Mouse (Mus musculus) intestine, embryonic 16.5 days (tissue): ENCODE results near the gene Nf1. TPM values are rescaled to one million over a fixed set of nuclear protein-coding genes. Genes with fewer than 3 reads are reported as not detected.

Source experiments
- ATAC-seq: fragments of 200-750 bp; cut with Nextera tagmentation; 2 replicates; pipeline ENCODE4 v1.8.0; 2017; ENCODE audit warnings: moderate TSS enrichment, moderate library complexity
- H3K27ac ChIP-seq: fragments of 300-500 bp; sonication (generic); 2 replicates; pipeline ENCODE4 v1.5.1; 2014; ENCODE audit warnings: mild to moderate bottlenecking, low read length
- H3K27me3 ChIP-seq: fragments of 300-500 bp; sonication (generic); replicated peaks from 2 replicates; pipeline ENCODE4 v1.6.1; 2014; ENCODE audit warnings: low read length, control low read depth, mixed read lengths; ENCODE audit not compliant: control insufficient read depth, insufficient read depth
- H3K36me3 ChIP-seq: fragments of 300-500 bp; sonication (generic); 2 replicates; pipeline ENCODE4 v1.6.1; 2014; ENCODE audit warnings: low read length, control low read depth; ENCODE audit not compliant: control insufficient read depth, insufficient read depth
- H3K4me1 ChIP-seq: fragments of 300-500 bp; sonication (generic); 2 replicates; pipeline ENCODE4 v1.6.1; 2014; ENCODE audit warnings: low read length, control low read depth, mixed read lengths; ENCODE audit not compliant: control insufficient read depth, insufficient read depth
- H3K4me2 ChIP-seq: fragments of 300-500 bp; sonication (generic); 2 replicates; pipeline ENCODE4 v1.6.1; 2014; ENCODE audit warnings: low read depth, low read length, control low read depth
- H3K4me3 ChIP-seq: fragments of 300-500 bp; sonication (generic); 2 replicates; pipeline ENCODE4 v1.5.1; 2014; ENCODE audit warnings: mild to moderate bottlenecking, low read length
- H3K9ac ChIP-seq: fragments of 300-500 bp; sonication (generic); 2 replicates; pipeline ENCODE4 v1.6.1; 2014; ENCODE audit warnings: low read depth, low read length
- H3K9me3 ChIP-seq: fragments of 300-500 bp; sonication (generic); 2 replicates; pipeline ENCODE4 v1.6.1; 2016; ENCODE audit warnings: low read length, control low read depth; ENCODE audit not compliant: control insufficient read depth
- WGBS: fragments of 180-500 bp; shearing (Covaris S2); extraction: QIAGEN DNeasy Blood & Tissue Kit; methylation state at CpG from one replicate; pipeline ENCODE4 v1.1.7; 2014; 5-methylcytosine and 5-hydroxymethylcytosine counted together
- polyA plus RNA-seq: library from polyadenylated mRNA; unstranded; fragments of >200 nt; fragmentation: Nextera tagmentation; extraction: Ambion mirVana; gene quantifications from 2 replicates; pipeline ENCODE4 v1.2.1, GENCODE M21; 2015

Gene Nf1
- polyA plus RNA-seq, 1 experiment from 2014 or later, result 3.0 TPM

- 0 out of 2 replicates have a peak overlapping the region, but pooled peaks have one; percentile 41 for H3K27ac ChIP-seq
- no peak overlapping the region for H3K9ac ChIP-seq
- H3K27me3 ChIP-seq, result no peaks in the 10 kb centered on the region
- H3K36me3 ChIP-seq, result no peaks in the 10 kb centered on the region
- H3K4me3 ChIP-seq, result no peak overlapping the region
- WGBS, result 74% methylated on average over 7 of the region's 7 CpGs
- ATAC-seq, result no peak
- no peaks in the 10 kb centered on the region for H3K9me3 ChIP-seq
- no peak overlapping the region for H3K4me2 ChIP-seq
- H3K4me1 ChIP-seq, result no peaks in the 10 kb centered on the region
Observed at GRCm38 (mm10) chr11:79483876-79484528, 144.5 kb downstream of the Nf1 start.

GRCm38 (mm10) chr11:79484721-79485120 lies 145.2 kb downstream of the Nf1 start:
- Histone ChIP-seq H3K9me3 (no peaks in the 10 kb centered on the region), H3K36me3 (no peaks in the 10 kb centered on the region), H3K4me2 (no peak overlapping the region), H3K4me3 (no peak overlapping the region), H3K9ac (no peak overlapping the region), H3K4me1 (0 out of 2 replicates have a peak, but pooled peaks cover 3% of the 10 kb centered on the region), H3K27ac (no peak overlapping the region), H3K27me3 (no peaks in the 10 kb centered on the region)
- ATAC-seq, result no peak

DNA sequence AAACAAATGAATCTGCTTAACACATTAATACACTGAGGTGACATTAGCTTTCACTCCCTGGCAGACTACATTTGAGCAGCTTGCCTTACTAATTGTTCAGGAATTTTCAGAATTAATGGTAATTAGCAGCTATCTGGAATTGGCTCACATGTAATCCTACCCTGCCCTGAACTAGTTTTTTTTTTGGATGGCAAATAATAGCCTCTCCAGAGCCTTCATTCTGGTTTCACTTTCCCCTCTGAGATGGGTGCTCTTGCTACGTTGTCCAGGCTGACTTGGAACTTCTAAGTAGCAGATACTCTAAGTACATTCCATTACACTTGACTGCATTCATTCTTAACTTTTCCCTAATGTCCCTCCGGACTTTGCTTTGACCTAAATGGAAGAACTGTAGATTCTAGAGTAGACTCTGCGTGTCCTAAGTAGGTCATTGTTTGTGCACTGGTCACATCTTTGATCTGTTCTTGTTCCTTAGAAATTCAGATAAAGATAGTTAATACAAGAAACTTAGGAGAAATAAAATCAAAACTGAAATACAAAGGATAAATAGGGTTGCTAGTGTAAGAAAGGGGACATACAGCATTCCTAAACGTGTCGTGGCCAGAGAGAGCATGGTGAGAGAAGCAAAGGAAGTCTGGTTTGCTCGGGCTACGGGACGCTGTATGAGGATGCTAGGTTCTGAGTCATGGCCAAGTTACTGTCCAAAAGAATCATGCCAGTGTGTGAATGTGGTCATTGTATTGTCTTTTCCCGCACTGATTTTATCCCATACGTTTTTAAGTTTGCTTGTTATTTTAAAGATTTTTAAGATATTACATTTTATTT lies 155.7 kb downstream of the Nf1 start:
- Histone ChIP-seq H3K36me3 (no peaks in the 10 kb centered on the region), H3K9me3 (no peaks in the 10 kb centered on the region), H3K27ac (no peak overlapping the region), H3K4me1 (no peaks in the 10 kb centered on the region), H3K4me2 (no peak overlapping the region), H3K9ac (no peak overlapping the region), H3K27me3 (no peaks in the 10 kb centered on the region), H3K4me3 (no peak overlapping the region)
- ATAC-seq, result no peak
- WGBS, result 79% methylated on average over 10 of the region's 10 CpGs

DNA sequence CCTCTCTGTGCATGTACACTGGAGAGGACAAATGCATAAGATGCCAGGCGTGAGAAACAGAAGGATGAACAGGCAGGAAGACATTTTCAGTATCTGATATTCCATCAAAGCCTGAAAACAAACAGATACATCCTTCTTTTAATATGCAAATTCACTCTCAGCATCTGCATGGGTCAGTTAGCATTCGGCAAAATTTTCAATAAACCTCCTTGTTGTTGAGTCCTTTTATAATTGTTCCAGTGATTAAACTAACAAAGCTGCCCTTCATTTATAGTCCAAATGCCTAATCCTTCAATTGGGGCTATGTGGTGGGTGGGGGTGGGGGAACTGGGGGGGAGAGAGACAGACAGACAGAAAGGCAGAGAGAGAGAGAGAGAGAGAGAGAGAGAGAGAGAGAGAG lies 163.4 kb downstream of the Nf1 start:
- Histone ChIP-seq H3K4me3 (no peak overlapping the region), H3K9ac (no peak overlapping the region), H3K4me2 (no peak overlapping the region), H3K36me3 (0 out of 2 replicates have a peak, but pooled peaks cover 3% of the 10 kb centered on the region), H3K9me3 (no peaks in the 10 kb centered on the region), H3K27me3 (no peaks in the 10 kb centered on the region), H3K27ac (no peak overlapping the region), H3K4me1 (no peaks in the 10 kb centered on the region)
- 78% methylated on average over 2 of the region's 2 CpGs for WGBS
- no peak for ATAC-seq

- H3K4me3 ChIP-seq, result no peak within 1 kb of the TSS
- no peak within 1 kb of the TSS for H3K4me2 ChIP-seq
- ATAC-seq, result no peak
- H3K27ac ChIP-seq, result no peak within 1 kb of the TSS
- no peaks in the 10 kb centered on the region for H3K4me1 ChIP-seq
- 57% methylated on average over 8 of the region's 8 CpGs for WGBS
- H3K9me3 ChIP-seq, result no peaks in the 10 kb centered on the region
- H3K9ac ChIP-seq, result no peak within 1 kb of the TSS
- no peaks in the 10 kb centered on the region for H3K27me3 ChIP-seq
- H3K36me3 ChIP-seq, result 0 out of 2 replicates have a peak, but pooled peaks cover 3% of the 10 kb centered on the region
Observed at GRCm38 (mm10) chr11:79503845-79504244, 164.4 kb downstream of the Nf1 start, which contains the start of gene Omg. Gene Omg (minus strand): TSS chr11:79504084.

DNA sequence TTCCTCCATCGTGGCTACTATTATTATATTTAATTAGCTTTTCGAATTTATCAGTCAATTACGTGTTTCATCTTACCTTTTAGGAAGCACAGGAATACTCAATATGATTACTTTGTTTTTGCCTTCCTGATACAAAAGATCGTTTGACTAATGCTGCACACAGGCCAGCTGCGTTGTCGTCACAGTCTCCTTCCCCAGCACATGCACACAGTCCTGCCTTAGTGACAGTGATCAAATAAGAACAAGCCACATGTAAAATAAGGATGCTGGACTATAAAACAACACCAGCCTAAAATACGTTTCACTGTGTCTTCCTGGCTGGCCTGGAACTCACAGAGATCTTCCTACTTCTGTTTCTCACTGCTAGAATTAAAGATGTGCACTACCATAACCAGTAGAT lies 165.0 kb downstream of the Nf1 start:
- H3K27me3 ChIP-seq, result no peaks in the 10 kb centered on the region
- H3K9me3 ChIP-seq, result no peaks in the 10 kb centered on the region
- WGBS, result 83% methylated on average over 7 of the region's 7 CpGs
- no peaks in the 10 kb centered on the region for H3K4me1 ChIP-seq
- H3K4me2 ChIP-seq, result no peak overlapping the region
- H3K4me3 ChIP-seq, result no peak overlapping the region
- H3K9ac ChIP-seq, result no peak overlapping the region
- 0 out of 2 replicates have a peak, but pooled peaks cover 3% of the 10 kb centered on the region for H3K36me3 ChIP-seq
- no peak overlapping the region for H3K27ac ChIP-seq
- no peak for ATAC-seq

GRCm38 (mm10) chr11:79511970-79512369 lies 172.5 kb downstream of the Nf1 start:
- Histone ChIP-seq H3K9me3 (no peaks in the 10 kb centered on the region), H3K9ac (no peak overlapping the region)

GRCm38 (mm10) chr11:79515331-79515730 lies 175.8 kb downstream of the Nf1 start:
- WGBS, result 65% methylated on average over 6 of the region's 6 CpGs

More at GRCm38 (mm10) chr11:79511970-79512369, 172.5 kb downstream of the Nf1 start:
- WGBS, result 85% methylated on average over 3 of the region's 3 CpGs
- Histone ChIP-seq H3K27ac (no peak overlapping the region), H3K27me3 (no peaks in the 10 kb centered on the region), H3K4me3 (no peak overlapping the region), H3K4me2 (no peak overlapping the region), H3K4me1 (no peaks in the 10 kb centered on the region; the same call in 1 of the 2 replicates), H3K36me3 (no peaks in the 10 kb centered on the region)
- ATAC-seq, result no peak

DNA sequence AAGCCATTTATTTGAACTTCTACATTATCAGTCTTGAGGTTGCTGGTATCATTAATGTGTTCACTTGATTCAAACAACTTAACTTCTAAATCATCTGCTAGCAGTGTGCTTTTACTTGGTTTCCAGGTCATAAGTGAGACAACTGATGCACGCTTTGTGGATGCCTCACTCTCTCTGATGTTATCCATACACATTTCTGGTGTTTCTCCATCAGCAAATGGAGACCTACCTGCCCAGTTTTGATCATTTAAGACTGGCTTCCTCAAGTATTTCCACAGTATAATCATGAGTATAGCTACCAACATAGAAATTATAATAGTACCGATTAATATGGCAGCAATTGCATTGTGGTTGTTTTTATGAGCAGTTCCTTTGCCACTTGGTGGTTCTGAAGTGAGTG lies 176.3 kb downstream of the Nf1 start:
- Histone ChIP-seq H3K9me3 (no peaks in the 10 kb centered on the region), H3K27me3 (no peaks in the 10 kb centered on the region), H3K4me1 (no peaks in the 10 kb centered on the region; the same call in 1 of the 2 replicates), H3K4me2 (no peak overlapping the region), H3K9ac (no peak overlapping the region), H3K36me3 (no peaks in the 10 kb centered on the region), H3K27ac (no peak overlapping the region), H3K4me3 (no peak overlapping the region)
- no peak for ATAC-seq
- 90% methylated on average over 2 of the region's 2 CpGs for WGBS

More at GRCm38 (mm10) chr11:79515331-79515730, 175.8 kb downstream of the Nf1 start:
- Histone ChIP-seq H3K4me2 (no peak overlapping the region), H3K4me1 (no peaks in the 10 kb centered on the region; the same call in 1 of the 2 replicates), H3K9ac (no peak overlapping the region), H3K4me3 (no peak overlapping the region), H3K36me3 (no peaks in the 10 kb centered on the region), H3K9me3 (no peaks in the 10 kb centered on the region), H3K27me3 (no peaks in the 10 kb centered on the region), H3K27ac (no peak overlapping the region)
- ATAC-seq, result no peak
